3 mouse cellular contexts compared by ENCODE assay signal in genomic region chr17:6695712-6696111, GRCm38 (mm10). TPM values are rescaled to one million over a fixed set of nuclear protein-coding genes. Genes with fewer than 3 reads are reported as not detected.
"Had no signal": no experiment of that assay in that cellular context is flagged by ENCODE, and none has a peak within 500 bp of the region (broad histone marks: within the 10 kb centered on the region; RNA-seq: fewer than 3 reads in every experiment).

No protein-coding gene starts in this region.

RNA-seq across cellular contexts. Expression of gene Sytl3, which starts 36.8 kb away (rescaled TPM):
- polyA plus RNA-seq: embryonic facial prominence, embryonic 10.5 days; embryonic facial prominence, embryonic 11.5 days; erythroblast, embryonic 14.5 days had no signal
